Mouse (Mus musculus) brain, embryonic 14.5 days (tissue): ENCODE results near the gene Steap3.

Experiments used
- CTCF ChIP-seq: fragments of 200-500 bp; IDR thresholded peaks from 2 replicates; pipeline ENCODE4 v1.5.1; 2012; ENCODE audit warnings: inconsistent platforms, mild to moderate bottlenecking, moderate library complexity, borderline replicate concordance; ENCODE audit not compliant: insufficient read depth, insufficient read length; ENCODE audit errors: extremely low read depth
- POLR2A ChIP-seq: fragments of 200-500 bp; IDR thresholded peaks from 2 replicates; pipeline ENCODE4 v1.6.1; 2012; ENCODE audit warnings: mild to moderate bottlenecking, inconsistent platforms, borderline replicate concordance; ENCODE audit not compliant: poor library complexity, insufficient read depth, insufficient read length, severe bottlenecking; ENCODE audit errors: extremely low read depth

GRCm38 (mm10) chr1:120170307-120170706 is 102.2 kb downstream of the Steap3 start:
- TF ChIP-seq CTCF (no peak), POLR2A (no peak)
